Mouse (Mus musculus): ENCODE measurements at regions not wholly inside any gene's neighbourhood (a gene's known extent, or its start where the extent isn't known, plus 50 kb on each side); places are given as distances from the start of the nearest gene placed in this dataset.

DNA sequence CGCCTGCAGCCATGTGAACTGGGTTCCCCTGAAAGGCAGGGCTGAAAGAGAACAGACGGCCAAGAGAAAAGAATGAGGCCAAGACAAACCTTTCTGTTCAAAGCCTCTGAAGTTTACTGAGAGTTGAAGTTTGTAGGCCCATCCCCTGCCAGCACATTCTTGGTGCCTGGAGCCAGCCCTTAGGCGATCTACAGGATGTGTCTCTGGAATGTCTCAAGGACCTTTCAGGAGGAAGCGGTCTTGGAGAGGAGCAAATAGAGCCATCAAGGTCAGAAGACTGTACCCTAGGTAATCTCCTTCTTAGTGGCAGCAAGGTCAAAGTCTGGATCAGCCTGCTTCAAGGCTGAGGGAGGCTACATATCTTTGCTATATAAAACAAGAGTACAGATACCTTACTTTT, 350.3 kb downstream of the Gm8797 start:
- TF ChIP-seq CTCF (IDR thresholded peaks at IDR 0.05) (no peak), EP300 (IDR thresholded peaks at IDR 0.05) (no peak)
